Mouse (Mus musculus): Measurements from ENCODE around the gene Tmed10. TPM values are rescaled to one million over a fixed set of nuclear protein-coding genes. Genes with fewer than 3 reads are reported as not detected.

The Tmed10 gene
- 156 TPM for total RNA-seq (2023)

GRCm38 (mm10) chr12:85374561-85375272, at the start of gene Tmed10:
Gene Tmed10, minus strand, starts transcription at chr12:85374847.

DNA sequence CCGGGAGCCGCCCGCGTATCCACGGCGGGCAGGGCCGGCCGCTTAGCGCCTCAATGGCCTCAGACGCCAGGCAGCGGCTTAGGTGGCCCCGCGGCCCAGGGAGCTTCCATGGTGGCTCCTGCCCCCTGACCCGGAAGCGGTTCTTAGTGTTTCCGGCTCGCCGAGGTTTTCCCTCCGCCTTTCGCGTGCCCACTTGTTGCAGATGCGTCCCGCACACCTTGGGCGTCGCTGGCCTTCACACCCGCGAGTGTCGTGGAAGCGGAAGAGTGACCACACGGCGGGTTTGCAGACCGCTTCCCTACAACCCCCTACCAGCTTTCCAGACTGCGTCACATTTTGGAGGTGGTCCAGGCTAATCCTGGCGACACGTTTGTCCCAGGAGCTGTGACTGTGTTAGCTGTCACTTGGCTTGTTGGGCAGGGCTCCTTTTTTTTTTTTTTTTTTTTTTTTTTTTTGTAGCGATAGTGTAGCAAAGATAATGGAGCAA, 35.4 kb downstream of the Tmed10 start, which contains the start of gene Nek9:
Gene Nek9, minus strand, starts transcription at position 120 of the 487 bp plus-strand sequence.

Other genes starting within 250 kb of the Tmed10 start
- gene Rps6kl1, start 223.6 kb downstream of the Tmed10 start, total RNA-seq (2023), result 3.6 TPM
- gene Pgf, start 197.1 kb downstream of the Tmed10 start, total RNA-seq (2023), result not detected
- 100.0 TPM for gene Eif2b2, start 155.4 kb downstream of the Tmed10 start, total RNA-seq (2023)
- 17.1 TPM for gene Mlh3, start 104.2 kb downstream of the Tmed10 start, total RNA-seq (2023)
- 19.3 TPM for gene Acyp1, start 86.4 kb downstream of the Tmed10 start, total RNA-seq (2023)
- not detected for gene Zc2hc1c, start 86.3 kb downstream of the Tmed10 start, total RNA-seq (2023)
- 60.3 TPM for gene Nek9, start 35.5 kb downstream of the Tmed10 start, total RNA-seq (2023)
- gene Fos, start 99.0 kb upstream of the Tmed10 start, total RNA-seq (2023), result 2,400 TPM
- gene Jdp2, start 224.2 kb upstream of the Tmed10 start, total RNA-seq (2023), result not detected